Mouse (Mus musculus): ENCODE results near the gene Ilf3.

Gene Ilf3

GRCm38 (mm10) chr9:21437577-21437976, 69.9 kb downstream of the Ilf3 start:
- no peak for DNase-seq (ENCODE audit: low read depth, low spot score)

GRCm38 (mm10) chr9:21438219-21438618, 70.5 kb downstream of the Ilf3 start:
- DNase-seq (ENCODE audit: low read depth, low spot score): peak; percentile 84

- DNase-seq (ENCODE audit: low read depth, low spot score): peak; percentile 80
Observed at GRCm38 (mm10) chr9:21439456-21439855, 71.8 kb downstream of the Ilf3 start.

GRCm38 (mm10) chr9:21439914-21440313, 72.2 kb downstream of the Ilf3 start:
- no peak for DNase-seq (ENCODE audit: low read depth, low spot score)

- DNase-seq (ENCODE audit: low read depth, low spot score): no peak
Observed at GRCm38 (mm10) chr9:21440387-21440786, 72.7 kb downstream of the Ilf3 start.

GRCm38 (mm10) chr9:21443853-21444252, 76.2 kb downstream of the Ilf3 start:
- no peak for DNase-seq (ENCODE audit: low read depth, low spot score)

GRCm38 (mm10) chr9:21444574-21444973, 76.9 kb downstream of the Ilf3 start:
- no peak for DNase-seq (ENCODE audit: low read depth, low spot score)

GRCm38 (mm10) chr9:21445081-21445744, 77.5 kb downstream of the Ilf3 start:
- no peak for DNase-seq (ENCODE audit: low read depth, low spot score)

- no peak for DNase-seq (ENCODE audit: low read depth, low spot score)
Observed at GRCm38 (mm10) chr9:21447778-21448177, 80.1 kb downstream of the Ilf3 start.

- no peak for DNase-seq (ENCODE audit: low read depth, low spot score)
Observed at GRCm38 (mm10) chr9:21449710-21450109, 82.0 kb downstream of the Ilf3 start.

GRCm38 (mm10) chr9:21450270-21450669, 82.6 kb downstream of the Ilf3 start:
- DNase-seq (ENCODE audit: low read depth, low spot score): no peak

GRCm38 (mm10) chr9:21451391-21451790, 83.7 kb downstream of the Ilf3 start:
- DNase-seq (ENCODE audit: low read depth, low spot score): no peak

GRCm38 (mm10) chr9:21451870-21452269, 84.2 kb downstream of the Ilf3 start:
- no peak for DNase-seq (ENCODE audit: low read depth, low spot score)

- DNase-seq (ENCODE audit: low read depth, low spot score): peak; percentile 59
Observed at GRCm38 (mm10) chr9:21453003-21453402, 85.3 kb downstream of the Ilf3 start.

- DNase-seq (ENCODE audit: low read depth, low spot score): no peak
Observed at GRCm38 (mm10) chr9:21453459-21453858, 85.8 kb downstream of the Ilf3 start.

GRCm38 (mm10) chr9:21454556-21454955, 86.9 kb downstream of the Ilf3 start:
- DNase-seq (ENCODE audit: low read depth, low spot score): no peak

All from 3T3-L1 (cell line).